8 mouse cellular contexts compared by ENCODE assay signal in the genomic region with DNA sequence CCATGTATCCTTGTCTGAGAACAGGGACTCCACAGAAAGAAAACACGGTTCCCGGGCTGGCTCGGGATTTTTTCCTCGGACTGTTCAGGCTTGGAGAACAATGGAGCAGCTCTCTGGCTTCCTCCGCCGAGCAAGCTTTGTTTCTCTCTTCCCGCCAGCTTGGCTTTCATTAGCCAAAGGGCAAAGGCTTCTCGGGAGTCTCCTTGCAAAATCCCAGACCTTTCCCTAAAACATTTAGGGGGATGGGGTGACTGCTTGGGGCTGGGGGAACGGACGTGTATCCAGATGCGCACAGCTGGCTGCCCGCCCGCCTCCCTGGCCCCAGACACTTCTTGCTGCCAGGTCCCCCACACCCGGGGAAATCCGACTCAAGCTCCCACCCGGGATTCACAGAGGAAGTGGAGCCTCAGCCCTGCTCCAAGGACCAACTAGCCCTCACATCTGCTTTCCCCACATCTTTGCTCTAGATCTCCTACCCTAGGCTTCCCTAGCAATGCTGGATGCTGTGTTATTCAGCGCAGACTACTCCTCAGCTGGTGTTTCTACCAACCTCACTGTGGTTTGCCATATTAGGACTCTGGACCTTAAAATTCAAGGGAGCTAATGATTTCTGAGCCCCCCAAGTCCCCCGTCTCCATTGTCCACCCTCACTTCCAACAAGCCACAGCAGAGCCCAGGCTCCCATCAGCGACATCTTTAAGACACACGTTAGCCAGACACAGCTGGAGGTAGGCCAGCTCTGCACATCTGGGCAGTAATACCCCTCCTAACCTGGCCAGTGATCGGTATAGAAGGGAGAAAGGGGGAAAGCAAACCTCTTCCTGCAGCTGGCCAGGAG. TPM values are rescaled to one million over a fixed set of nuclear protein-coding genes. Genes with fewer than 3 reads are reported as not detected.
DNase-seq lines count a peak whose midpoint lies in the region; ATAC-seq and TF ChIP-seq lines count a peak whose summit lies in the region.

No protein-coding gene starts in this region.

- intact Hi-C loops in heart, postnatal 10 days (cut with DNase I): loop anchor here (2.0 kb wide), 1 partner anchor 39 kb away; no protein-coding TSS in a partner anchor

- no peaks in the 10 kb centered on the region for H3K36me3 ChIP-seq in embryonic facial prominence, embryonic 11.5 days (replicated peaks; ENCODE audit: control insufficient read depth, insufficient read depth, low read depth, low read length)
- H3K36me3 ChIP-seq in limb, embryonic 14.5 days (ENCODE audit: control insufficient read depth, insufficient read depth, low read length): no peaks in the 10 kb centered on the region

- peak; percentile 62 to 67 for DNase-seq in cerebellum, postnatal 10 days
- no peak for DNase-seq in cerebellum, adult 18-20 months
- DNase-seq in embryonic facial prominence, embryonic 11.5 days (ENCODE audit: low spot score): peak; percentile 62
- peak; percentile 58 to 68 for DNase-seq in heart, postnatal 10 days
- DNase-seq in limb, embryonic 14.5 days (ENCODE audit: low spot score): peak; percentile 33
- peak; percentile 32 for DNase-seq in retina, embryonic 14.5 days (ENCODE audit: low spot score)
- DNase-seq in thymus, postnatal 36 days: no peak
- no peak for DNase-seq in thymus, postnatal 14 days

- H3K27ac ChIP-seq in embryonic facial prominence, embryonic 11.5 days (replicated peaks; ENCODE audit: low read depth, low read length): peak overlapping the region; percentile 76
- peak overlapping the region; percentile 70 for H3K27ac ChIP-seq in limb, embryonic 14.5 days (replicated peaks; ENCODE audit: low read depth, low read length)

- H3K27me3 ChIP-seq in embryonic facial prominence, embryonic 11.5 days (ENCODE audit: control insufficient read depth, insufficient read depth, low read length): no peaks in the 10 kb centered on the region
- no peaks in the 10 kb centered on the region for H3K27me3 ChIP-seq in limb, embryonic 14.5 days (ENCODE audit: control insufficient read depth, insufficient read depth, low read length)

- peaks cover 9% of the 10 kb centered on the region for H3K4me1 ChIP-seq in embryonic facial prominence, embryonic 11.5 days (ENCODE audit: control insufficient read depth, insufficient read depth, low read length)
- H3K4me1 ChIP-seq in limb, embryonic 14.5 days (ENCODE audit: control insufficient read depth, insufficient read depth, low read length): peaks cover 64% of the 10 kb centered on the region

- ATAC-seq in embryonic facial prominence, embryonic 11.5 days (replicated peaks; ENCODE audit: insufficient number of reproducible peaks, low FRiP score, low TSS enrichment, low read depth): no peak
- 0 out of 2 replicates have a peak, but pooled peaks have one; percentile 13 for ATAC-seq in limb, embryonic 14.5 days (ENCODE audit: low FRiP score, low read depth)

- no peak for TF ChIP-seq POLR2A in limb, embryonic 14.5 days (IDR thresholded peaks at IDR 0.05; ENCODE audit: borderline replicate concordance, extremely low read depth, insufficient read depth, insufficient read length)

- peak overlapping the region; percentile 68 for H3K9ac ChIP-seq in embryonic facial prominence, embryonic 11.5 days (replicated peaks; ENCODE audit: low read length)
- peak overlapping the region; percentile 55 for H3K9ac ChIP-seq in limb, embryonic 14.5 days (ENCODE audit: low read depth, low read length, severe bottlenecking)

- H3K9me3 ChIP-seq in embryonic facial prominence, embryonic 11.5 days (replicated peaks; ENCODE audit: control insufficient read depth, low read length): no peaks in the 10 kb centered on the region
- H3K9me3 ChIP-seq in limb, embryonic 14.5 days (ENCODE audit: control insufficient read depth, low read length): no peaks in the 10 kb centered on the region

- H3K4me2 ChIP-seq in embryonic facial prominence, embryonic 11.5 days (ENCODE audit: low read depth, low read length): peak overlapping the region; percentile 90
- peak overlapping the region; percentile 87 for H3K4me2 ChIP-seq in limb, embryonic 14.5 days (replicated peaks; ENCODE audit: low read depth, low read length, severe bottlenecking)

- whole genome bisulfite sequencing in embryonic facial prominence, embryonic 11.5 days: 1% methylated on average over 21 of the region's 21 CpGs
- WGBS in limb, embryonic 14.5 days: under 1% methylated on average over 21 of the region's 21 CpGs

- peak overlapping the region; percentile 54 for H3K4me3 ChIP-seq in embryonic facial prominence, embryonic 11.5 days (ENCODE audit: low read depth, low read length)
- H3K4me3 ChIP-seq in limb, embryonic 14.5 days (replicated peaks; ENCODE audit: low read length): peak overlapping the region; percentile 49

RNA-seq across cellular contexts. Expression of a gene that starts 23.2 kb away (rescaled TPM):
- polyA plus RNA-seq in embryonic facial prominence, embryonic 11.5 days (2014; fragmentation: Nextera tagmentation; extraction: Ambion mirVana): 11.9 and 13.4 TPM in 2 replicates
- total RNA-seq in heart, postnatal 10 days (2021): 10 to 100 TPM; 34.3 to 42.8 TPM
- 26.8 and 31.8 TPM in 2 replicates for polyA plus RNA-seq in limb, embryonic 14.5 days (2012; rRNA removed)
- 14.4 and 17.3 TPM in 2 replicates for polyA plus RNA-seq in limb, embryonic 14.5 days (2014; fragmentation: Nextera tagmentation; extraction: Ambion mirVana)

Comparison
In these comparisons a context has a peak if more than half of its experiments do, and no peak if none do; other contexts are left out.
1. DNase-seq: peak in cerebellum, postnatal 10 days (2 of 2), embryonic facial prominence, embryonic 11.5 days (single experiment), heart, postnatal 10 days (2 of 2), limb, embryonic 14.5 days (single experiment) and retina, embryonic 14.5 days (single experiment); none in cerebellum, adult 18-20 months (0 of 2), thymus, postnatal 36 days (0 of 2) and thymus, postnatal 14 days (single experiment).